Mouse (Mus musculus) kidney, adult 2 months (tissue): ENCODE results near the gene Atg2b.

ENCODE experiments used
- CTCF ChIP-seq: fragments of 200-500 bp; conservative IDR thresholded peaks from 2 replicates; pipeline ENCODE4 v1.5.1; 2011; ENCODE audit warnings: low read depth, mild to moderate bottlenecking, control low read depth, low read length, moderate library complexity, mixed read lengths; ENCODE audit not compliant: insufficient read depth, insufficient read length
- POLR2A ChIP-seq: fragments of 200-500 bp; IDR thresholded peaks from one replicate; pipeline ENCODE4 v1.6.1; 2011; ENCODE audit warnings: low read depth, low read length, control low read depth

- TF ChIP-seq CTCF (no peak), POLR2A (no peak)
Measured at GRCm38 (mm10) chr12:105686791-105687190, 1.8 kb upstream of the Atg2b start.
